Mouse (Mus musculus) right cerebral cortex, postnatal 36 days (tissue): ENCODE data around the gene Osgin1.
A peak's percentile ranks its signal among the peaks of the same experiment; 100 is the strongest.

Experiments used
- DNase-seq, 2 experiments: peaks; one replicate each; pipeline ENCODE4 v3.0.0; 2022; ENCODE audit warnings: low spot score in 2 of 2, mixed read lengths in 1 of 2

Gene Osgin1

GRCm38 (mm10) chr8:119433582-119434174 is at the start of gene Osgin1:
Gene Osgin1 (plus strand): TSS chr8:119434124.
- no peak for DNase-seq

GRCm38 (mm10) chr8:119384478-119384877 is 49.4 kb upstream of the Osgin1 start:
- peak; percentile 54 to 59 for DNase-seq

GRCm38 (mm10) chr8:119385854-119386253 is 48.1 kb upstream of the Osgin1 start:
- DNase-seq = no peak

- no peak for DNase-seq
Observed at GRCm38 (mm10) chr8:119386988-119387387, 46.9 kb upstream of the Osgin1 start.

DNA sequence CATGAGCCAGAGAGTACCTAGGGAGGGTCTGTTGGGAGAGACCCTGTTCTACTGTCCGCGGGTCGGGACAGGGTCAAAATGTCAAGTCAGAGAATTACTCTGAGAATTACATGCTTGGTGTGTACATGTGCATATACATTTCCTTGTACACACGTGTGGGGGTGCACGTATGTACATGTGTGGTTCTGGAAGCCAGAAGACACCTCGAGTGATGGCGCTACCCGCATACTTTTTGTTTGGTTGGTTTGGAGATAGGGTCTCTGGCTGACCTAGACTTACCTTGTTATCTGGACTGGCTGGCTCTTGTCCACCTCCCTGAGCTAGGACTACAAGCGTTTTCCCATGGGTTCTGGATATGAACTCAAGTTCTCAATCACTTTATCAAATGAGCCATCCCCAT is 39.8 kb upstream of the Osgin1 start:
- DNase-seq = no peak

- peak; percentile 87 to 88 for DNase-seq
Observed at GRCm38 (mm10) chr8:119394524-119395026, 39.3 kb upstream of the Osgin1 start, which contains the start of gene Mlycd. Gene Mlycd (plus strand): TSS chr8:119394878.

- no peak for DNase-seq
Observed at GRCm38 (mm10) chr8:119395072-119395950, 38.6 kb upstream of the Osgin1 start.

DNA sequence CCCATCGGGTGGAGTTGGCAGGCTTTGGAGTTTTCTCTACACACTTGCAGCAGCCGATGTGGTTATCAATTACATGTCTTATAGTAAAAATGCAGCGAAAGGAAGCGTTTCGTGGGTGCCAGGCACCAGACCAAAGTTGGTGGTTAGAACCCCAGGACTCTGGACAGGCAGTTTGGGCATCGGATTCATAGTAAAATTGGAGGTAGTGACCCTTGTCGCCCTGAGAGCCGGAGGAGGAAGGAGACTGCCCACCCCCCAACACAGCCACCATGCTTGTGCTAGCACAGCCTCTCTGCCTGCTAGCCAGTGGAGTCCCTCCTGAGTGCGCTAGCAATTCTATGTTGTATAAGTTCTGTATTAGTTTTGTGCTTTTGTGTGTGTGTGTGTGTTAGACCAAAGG is 35.4 kb upstream of the Osgin1 start:
- no peak for DNase-seq

DNA sequence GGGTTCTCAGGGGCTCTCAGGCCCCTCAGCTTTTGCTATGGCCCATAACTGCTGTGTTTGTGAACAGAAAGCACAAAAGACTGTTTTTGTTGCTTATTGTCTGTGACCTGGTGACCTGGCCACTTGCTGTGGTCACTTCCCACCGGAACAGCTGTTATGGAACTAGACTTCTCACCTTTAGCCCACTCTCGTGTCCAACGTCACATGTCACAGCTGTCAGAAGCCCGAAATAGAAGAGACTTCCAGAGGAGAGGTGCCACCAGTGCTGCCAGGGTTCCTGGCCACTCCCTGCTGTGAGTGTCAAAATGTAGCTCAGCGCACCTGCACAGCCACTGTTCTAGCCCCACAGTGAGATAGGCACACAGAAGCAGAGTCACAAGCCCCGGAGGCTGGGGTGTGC is 34.7 kb upstream of the Osgin1 start:
- DNase-seq = no peak

DNA sequence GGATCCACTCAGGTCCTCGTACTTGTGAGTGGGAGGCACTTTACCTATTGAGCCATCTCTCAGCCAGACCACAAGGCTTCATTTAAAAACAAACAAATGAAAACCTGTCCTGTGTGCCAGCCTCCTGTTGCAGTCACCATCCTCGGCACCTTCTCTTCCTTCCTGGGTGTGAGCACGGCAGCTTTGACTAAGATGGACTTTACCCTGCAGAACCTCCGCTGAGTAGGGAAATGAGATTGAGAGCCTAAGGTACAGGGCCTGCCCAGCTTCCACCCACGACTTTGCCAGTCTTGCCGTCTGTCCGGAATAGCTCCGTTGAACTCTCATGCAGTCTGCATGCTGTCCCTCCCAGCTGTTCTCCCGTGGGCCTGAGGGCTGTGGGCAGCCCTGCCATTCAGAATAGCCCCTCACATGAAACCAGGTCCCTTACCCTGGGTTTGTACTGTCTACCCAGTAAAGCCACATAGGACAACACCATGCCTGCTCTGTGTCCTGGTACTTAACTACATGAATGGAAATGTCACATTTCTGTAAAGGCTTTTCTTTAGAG is 33.7 kb upstream of the Osgin1 start:
- no peak for DNase-seq

GRCm38 (mm10) chr8:119400904-119401303 is 33.0 kb upstream of the Osgin1 start:
- DNase-seq = no peak

DNA sequence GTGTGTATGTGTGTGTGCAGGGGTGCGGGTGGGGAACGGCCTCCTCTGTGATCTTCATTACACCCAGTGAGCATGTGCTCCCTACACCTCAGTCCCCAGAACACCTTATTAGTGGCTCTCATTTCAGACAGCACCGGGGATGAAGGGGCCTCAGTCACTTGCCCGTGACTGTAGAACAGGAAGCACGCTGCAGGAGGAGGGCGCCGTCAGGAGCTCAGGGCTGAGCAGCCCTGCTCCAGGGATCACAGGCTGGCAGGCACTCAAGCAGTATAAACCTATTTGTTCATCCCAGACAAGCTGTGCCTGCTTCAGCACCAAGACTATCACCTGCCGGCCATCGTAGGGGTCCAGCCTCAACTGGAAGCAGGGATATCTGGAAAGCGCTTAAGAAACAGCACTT is 30.0 kb upstream of the Osgin1 start:
- no peak for DNase-seq

DNA sequence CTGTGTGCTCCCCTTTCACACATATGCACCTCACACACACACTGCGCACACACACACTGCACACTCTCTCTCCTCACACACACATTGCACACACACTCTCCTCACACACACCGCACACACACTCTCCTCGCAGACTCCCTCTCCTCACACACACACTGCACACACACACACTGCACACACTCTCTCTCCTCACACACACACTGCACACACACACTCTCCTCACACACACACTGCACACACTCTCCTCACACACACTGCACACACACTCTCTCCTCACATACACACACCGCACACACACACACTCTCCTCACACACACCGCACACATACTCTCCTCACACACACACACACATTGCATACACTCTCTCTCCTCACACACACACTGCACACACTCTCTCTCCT is 29.3 kb upstream of the Osgin1 start:
- DNase-seq = no peak

DNA sequence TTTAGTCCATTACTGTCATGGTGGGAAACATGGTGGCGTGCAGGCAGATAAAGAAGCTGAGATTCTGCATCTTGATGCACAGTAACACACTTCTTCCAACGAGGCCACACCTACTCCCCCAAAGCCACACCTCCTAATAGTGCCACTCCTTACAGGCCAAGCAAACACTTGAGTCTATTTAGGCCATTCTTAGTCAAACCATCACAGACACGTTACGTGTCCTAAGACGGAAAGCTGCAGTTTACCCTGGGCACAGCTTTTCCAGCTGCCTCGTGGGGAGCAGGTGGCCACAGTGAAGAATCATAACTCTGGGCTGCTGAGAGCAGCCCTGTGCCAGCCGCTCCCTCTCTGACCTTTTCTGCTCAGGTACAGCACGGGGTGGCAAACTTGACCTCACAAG is 25.6 kb upstream of the Osgin1 start:
- no peak for DNase-seq

- DNase-seq = no peak
Observed at GRCm38 (mm10) chr8:119412037-119412734, 21.7 kb upstream of the Osgin1 start.

GRCm38 (mm10) chr8:119412735-119413498 is 21.0 kb upstream of the Osgin1 start:
- DNase-seq = peak; percentile 56 to 69

DNA sequence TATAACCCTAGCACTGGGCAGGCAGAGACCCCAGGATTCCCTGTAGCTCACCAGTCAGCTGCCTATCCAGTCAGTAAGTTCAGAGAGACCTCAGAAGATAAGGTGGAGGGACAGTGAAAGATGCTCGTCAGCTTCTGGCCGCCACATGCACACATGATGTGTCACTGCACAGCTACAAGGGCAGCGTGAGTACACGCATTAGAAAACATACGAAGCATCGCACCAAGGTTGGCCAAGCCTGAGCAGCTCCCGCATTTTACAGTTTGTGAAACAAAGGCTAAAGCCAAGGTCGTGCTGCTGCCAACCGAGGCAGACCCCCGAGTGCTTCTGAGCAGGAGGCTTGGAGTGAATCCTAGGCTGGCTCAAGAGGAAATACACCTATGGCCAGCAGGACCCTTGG is 20.3 kb upstream of the Osgin1 start:
- no peak for DNase-seq

DNA sequence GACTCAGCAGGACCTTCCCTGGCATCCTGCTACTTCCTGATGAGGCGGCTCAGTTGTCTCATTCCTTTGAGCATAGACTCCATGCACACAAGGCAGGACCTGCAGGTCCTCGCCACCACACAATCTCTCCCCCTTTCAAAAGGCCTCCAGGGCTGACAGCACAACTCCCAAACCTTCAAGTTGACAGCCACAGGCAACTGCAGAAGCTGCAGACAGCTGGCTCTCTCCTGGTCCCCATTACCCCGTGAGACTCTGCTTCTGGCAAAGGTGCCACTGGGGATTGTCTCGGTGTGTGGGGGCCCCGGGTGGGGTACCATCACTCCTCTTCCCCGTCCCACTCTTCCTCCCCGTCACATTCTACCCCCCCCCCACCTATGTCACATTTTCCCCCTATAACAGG is 13.6 kb upstream of the Osgin1 start:
- no peak for DNase-seq

DNA sequence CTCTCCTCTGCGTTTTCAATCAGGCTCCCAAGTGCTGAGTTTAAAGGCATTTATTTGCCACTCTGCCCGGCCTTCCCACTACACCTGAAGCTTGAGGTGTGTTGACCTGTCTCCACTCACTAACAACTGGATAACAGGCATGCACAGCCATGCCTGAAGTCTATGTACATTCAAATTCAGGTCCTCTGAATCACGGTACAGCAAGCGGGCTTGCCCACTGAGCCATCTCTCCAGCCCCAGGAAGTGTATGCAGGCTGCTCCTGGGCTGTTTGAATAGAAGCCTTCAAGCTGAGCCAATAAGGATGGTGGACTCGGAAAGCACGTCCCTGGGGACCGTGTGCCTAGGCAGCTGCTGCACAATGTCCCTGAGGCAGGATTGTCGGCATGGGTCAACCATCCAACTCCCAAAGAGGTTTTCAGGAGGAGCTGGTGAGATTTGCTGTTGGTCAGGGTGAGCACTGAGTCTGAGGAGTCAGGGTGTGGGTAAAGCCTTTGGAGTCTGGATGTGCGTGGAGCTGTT is 12.3 kb upstream of the Osgin1 start:
- no peak for DNase-seq

GRCm38 (mm10) chr8:119422123-119422711 is 11.7 kb upstream of the Osgin1 start:
- no peak for DNase-seq
